Mouse (Mus musculus): ENCODE results near the gene Dexi.

The Dexi gene

GRCm38 (mm10) chr16:10503058-10503457 is 39.8 kb downstream of the Dexi start:
- in situ Hi-C loops (cut with MboI, MseI) = loop anchor here (25.0 kb wide), 1 partner anchor 216 kb away; no protein-coding TSS in a partner anchor

GRCm38 (mm10) chr16:10501865-10502264 is 41.0 kb downstream of the Dexi start:
- in situ Hi-C loops (cut with MboI, MseI) = loop anchor here (25.0 kb wide), 1 partner anchor 215 kb away; no protein-coding TSS in a partner anchor

- in situ Hi-C loops (cut with MboI, MseI) = no loop called here
Measured at GRCm38 (mm10) chr16:10499122-10499521, 43.7 kb downstream of the Dexi start.

- in situ Hi-C loops (cut with MboI, MseI) = no loop called here
Measured at GRCm38 (mm10) chr16:10498096-10498602, 44.7 kb downstream of the Dexi start.

- in situ Hi-C loops (cut with MboI, MseI) = no loop called here
Measured at GRCm38 (mm10) chr16:10495824-10496298, 47.0 kb downstream of the Dexi start.

- in situ Hi-C loops (cut with MboI, MseI) = no loop called here
Measured at GRCm38 (mm10) chr16:10492587-10492986, 50.3 kb downstream of the Dexi start.

- in situ Hi-C loops (cut with MboI, MseI) = no loop called here
Measured at GRCm38 (mm10) chr16:10491716-10492115, 51.1 kb downstream of the Dexi start.

GRCm38 (mm10) chr16:10490503-10491150 is 52.2 kb downstream of the Dexi start:
- in situ Hi-C loops (cut with MboI, MseI) = no loop called here

GRCm38 (mm10) chr16:10489904-10490457 is 52.9 kb downstream of the Dexi start:
- in situ Hi-C loops (cut with MboI, MseI) = no loop called here

GRCm38 (mm10) chr16:10489483-10489882 is 53.4 kb downstream of the Dexi start:
- in situ Hi-C loops (cut with MboI, MseI) = no loop called here

- in situ Hi-C loops (cut with MboI, MseI) = no loop called here
Measured at GRCm38 (mm10) chr16:10488769-10489481, 53.9 kb downstream of the Dexi start.

GRCm38 (mm10) chr16:10487895-10488493 is 54.9 kb downstream of the Dexi start:
- in situ Hi-C loops (cut with MboI, MseI) = no loop called here

- in situ Hi-C loops (cut with MboI, MseI) = no loop called here
Measured at GRCm38 (mm10) chr16:10486993-10487392, 55.9 kb downstream of the Dexi start.

GRCm38 (mm10) chr16:10482343-10482742 is 60.5 kb downstream of the Dexi start:
- in situ Hi-C loops (cut with MboI, MseI) = no loop called here

GRCm38 (mm10) chr16:10479857-10480256 is 63.0 kb downstream of the Dexi start, which contains the start of gene Ciita:
Gene Ciita, plus strand, starts transcription at chr16:10480059.
- in situ Hi-C loops (cut with MboI, MseI) = no loop called here

- in situ Hi-C loops (cut with MboI, MseI) = no loop called here
Measured at GRCm38 (mm10) chr16:10475919-10476318, 66.9 kb downstream of the Dexi start.

- in situ Hi-C loops (cut with MboI, MseI) = no loop called here
Measured at GRCm38 (mm10) chr16:10474956-10475355, 67.9 kb downstream of the Dexi start.

GRCm38 (mm10) chr16:10471950-10472349 is 70.9 kb downstream of the Dexi start:
- in situ Hi-C loops (cut with MboI, MseI) = no loop called here

GRCm38 (mm10) chr16:10468201-10468600 is 74.7 kb downstream of the Dexi start:
- in situ Hi-C loops (cut with MboI, MseI) = no loop called here

GRCm38 (mm10) chr16:10467391-10468107 is 75.3 kb downstream of the Dexi start:
- in situ Hi-C loops (cut with MboI, MseI) = no loop called here

- in situ Hi-C loops (cut with MboI, MseI) = no loop called here
Measured at GRCm38 (mm10) chr16:10465011-10465681, 77.7 kb downstream of the Dexi start.

All from T-helper 2 cell (primary cell).